In genomic region chr3:144614277-144614676, GRCm38 (mm10) we compare ENCODE assay signal across 27 mouse cellular contexts. TPM values are rescaled to one million over a fixed set of nuclear protein-coding genes. Genes with fewer than 3 reads are reported as not detected.
A peak's percentile ranks its signal among the peaks of the same experiment; 100 is the strongest.
DNase-seq lines count a peak whose midpoint lies in the region; ATAC-seq and TF ChIP-seq lines count a peak whose summit lies in the region.
"Had no signal": no experiment of that assay in that cellular context is flagged by ENCODE, and none has a peak within 500 bp of the region (broad histone marks: within the 10 kb centered on the region; RNA-seq: fewer than 3 reads in every experiment).

No protein-coding gene starts in this region.

- H3K27ac ChIP-seq in intestine, embryonic 14.5 days (ENCODE audit: low read depth): 0 out of 2 replicates have a peak overlapping the region, but pooled peaks have one; percentile 13
- H3K27ac ChIP-seq in intestine, embryonic 15.5 days: no peak overlapping the region
- H3K27ac ChIP-seq in kidney, embryonic 16.5 days (ENCODE audit: low read length): peak overlapping the region; percentile 59
- 0 out of 2 replicates have a peak overlapping the region, but pooled peaks have one; percentile 16 for H3K27ac ChIP-seq in limb, embryonic 14.5 days (replicated peaks; ENCODE audit: low read depth, low read length)
- no peak overlapping the region for H3K27ac ChIP-seq in limb, embryonic 10.5 days
- H3K27ac ChIP-seq in neural tube, embryonic 13.5 days (replicated peaks): 0 out of 2 replicates have a peak overlapping the region, but pooled peaks have one; percentile 1
- no peak overlapping the region for H3K27ac ChIP-seq in neural tube, embryonic 15.5 days (replicated peaks)
- H3K27ac ChIP-seq: forebrain, embryonic 10.5 days; forebrain, embryonic 13.5 days; heart, embryonic 15.5 days; hindbrain, embryonic 10.5 days; hindbrain, embryonic 13.5 days had no signal

- 40% methylated on average over 6 of the region's 6 CpGs for WGBS in intestine, embryonic 14.5 days
- 41% methylated on average over 6 of the region's 6 CpGs for WGBS in intestine, embryonic 15.5 days
- WGBS in kidney, embryonic 16.5 days: 23% methylated on average over 6 of the region's 6 CpGs
- 41% methylated on average over 6 of the region's 6 CpGs for WGBS in limb, embryonic 14.5 days
- 58% methylated on average over 6 of the region's 6 CpGs for WGBS in limb, embryonic 10.5 days
- 76% methylated on average over 6 of the region's 6 CpGs for WGBS in neural tube, embryonic 13.5 days
- WGBS in neural tube, embryonic 15.5 days: 65% methylated on average over 6 of the region's 6 CpGs

- no peak for DNase-seq in intestine, embryonic 14.5 days (ENCODE audit: low spot score)
- no peak for DNase-seq in kidney, adult 9 months
- no peak for DNase-seq in limb, embryonic 14.5 days (ENCODE audit: low spot score)
- DNase-seq in limb, embryonic 10.5 days (ENCODE audit: low spot score): no peak
- DNase-seq: adrenal gland, postnatal 10 days; B cell, adult 2 months; cerebellum, adult 18-20 months; cerebellum, adult 9-10 months; cerebellum, postnatal 14 days; gastrocnemius, postnatal 14 days; heart, adult 18-20 months; heart, postnatal 10 days; heart, postnatal 36 days had no signal

- no peaks in the 10 kb centered on the region for H3K27me3 ChIP-seq in intestine, embryonic 14.5 days (replicated peaks; ENCODE audit: control insufficient read depth, insufficient read depth, low read length)
- H3K27me3 ChIP-seq in intestine, embryonic 15.5 days (replicated peaks): no peaks in the 10 kb centered on the region
- H3K27me3 ChIP-seq in kidney, embryonic 16.5 days (ENCODE audit: insufficient read depth, low read length): no peaks in the 10 kb centered on the region
- H3K27me3 ChIP-seq in limb, embryonic 14.5 days (ENCODE audit: control insufficient read depth, insufficient read depth, low read length): no peaks in the 10 kb centered on the region
- no peaks in the 10 kb centered on the region for H3K27me3 ChIP-seq in limb, embryonic 10.5 days (ENCODE audit: low read depth, poor library complexity, severe bottlenecking)
- no peaks in the 10 kb centered on the region for H3K27me3 ChIP-seq in neural tube, embryonic 13.5 days
- no peaks in the 10 kb centered on the region for H3K27me3 ChIP-seq in neural tube, embryonic 15.5 days (replicated peaks)
- H3K27me3 ChIP-seq: CH12.LX; forebrain, embryonic 13.5 days; heart, embryonic 12.5 days; heart, embryonic 15.5 days; hindbrain, embryonic 13.5 days; Patski had no signal

- H3K4me1 ChIP-seq in intestine, embryonic 14.5 days (replicated peaks; ENCODE audit: control insufficient read depth, insufficient read depth, low read length): peaks cover 40% of the 10 kb centered on the region
- H3K4me1 ChIP-seq in intestine, embryonic 15.5 days (replicated peaks): peaks cover 37% of the 10 kb centered on the region
- peaks cover 53% of the 10 kb centered on the region for H3K4me1 ChIP-seq in kidney, embryonic 16.5 days (ENCODE audit: insufficient read depth, low read length)
- peaks cover 29% of the 10 kb centered on the region for H3K4me1 ChIP-seq in limb, embryonic 14.5 days (ENCODE audit: control insufficient read depth, insufficient read depth, low read length)
- peaks cover 41% of the 10 kb centered on the region for H3K4me1 ChIP-seq in limb, embryonic 10.5 days
- peaks cover 45% of the 10 kb centered on the region for H3K4me1 ChIP-seq in neural tube, embryonic 13.5 days (replicated peaks)
- H3K4me1 ChIP-seq in neural tube, embryonic 15.5 days: peaks cover 41% of the 10 kb centered on the region

- no peak overlapping the region for H3K4me3 ChIP-seq in intestine, embryonic 14.5 days (ENCODE audit: low read depth, low read length)
- H3K4me3 ChIP-seq in intestine, embryonic 15.5 days (replicated peaks): no peak overlapping the region
- H3K4me3 ChIP-seq in kidney, embryonic 16.5 days (ENCODE audit: low read length): no peak overlapping the region
- H3K4me3 ChIP-seq in limb, embryonic 14.5 days (replicated peaks; ENCODE audit: low read length): no peak overlapping the region
- no peak overlapping the region for H3K4me3 ChIP-seq in limb, embryonic 10.5 days
- no peak overlapping the region for H3K4me3 ChIP-seq in neural tube, embryonic 13.5 days
- H3K4me3 ChIP-seq in neural tube, embryonic 15.5 days (replicated peaks): no peak overlapping the region
- H3K4me3 ChIP-seq: forebrain, embryonic 10.5 days; forebrain, embryonic 13.5 days; heart, embryonic 12.5 days; heart, embryonic 15.5 days; hindbrain, embryonic 10.5 days; hindbrain, embryonic 13.5 days had no signal

- H3K9me3 ChIP-seq in intestine, embryonic 14.5 days (ENCODE audit: control insufficient read depth, low read length): no peaks in the 10 kb centered on the region; the same call in 1 of the 2 replicates
- H3K9me3 ChIP-seq in intestine, embryonic 15.5 days: no peaks in the 10 kb centered on the region
- peaks cover 6% of the 10 kb centered on the region for H3K9me3 ChIP-seq in kidney, embryonic 16.5 days (ENCODE audit: low read length)
- no peaks in the 10 kb centered on the region for H3K9me3 ChIP-seq in limb, embryonic 14.5 days (ENCODE audit: control insufficient read depth, low read length)
- H3K9me3 ChIP-seq in limb, embryonic 10.5 days (replicated peaks): no peaks in the 10 kb centered on the region
- no peaks in the 10 kb centered on the region for H3K9me3 ChIP-seq in neural tube, embryonic 13.5 days
- H3K9me3 ChIP-seq in neural tube, embryonic 15.5 days (replicated peaks): no peaks in the 10 kb centered on the region
- H3K9me3 ChIP-seq: heart, embryonic 15.5 days; hindbrain, embryonic 13.5 days had no signal

- no peak overlapping the region for H3K9ac ChIP-seq in intestine, embryonic 14.5 days (ENCODE audit: low read length)
- H3K9ac ChIP-seq in intestine, embryonic 15.5 days: no peak overlapping the region
- no peak overlapping the region for H3K9ac ChIP-seq in kidney, embryonic 16.5 days (replicated peaks; ENCODE audit: low read length)
- H3K9ac ChIP-seq in limb, embryonic 14.5 days (ENCODE audit: low read depth, low read length, severe bottlenecking): no peak overlapping the region
- H3K9ac ChIP-seq in neural tube, embryonic 13.5 days: no peak overlapping the region
- no peak overlapping the region for H3K9ac ChIP-seq in neural tube, embryonic 15.5 days (replicated peaks)
- H3K9ac ChIP-seq: forebrain, embryonic 13.5 days; heart, embryonic 12.5 days; heart, embryonic 15.5 days; hindbrain, embryonic 13.5 days had no signal

- ATAC-seq in intestine, embryonic 14.5 days (replicated peaks; ENCODE audit: low FRiP score, low TSS enrichment, low read depth): no peak
- ATAC-seq in intestine, embryonic 15.5 days: no peak
- peak; percentile 50 for ATAC-seq in kidney, embryonic 16.5 days (ENCODE audit: low FRiP score, low TSS enrichment)
- no peak for ATAC-seq in limb, embryonic 14.5 days (ENCODE audit: low FRiP score, low read depth)
- ATAC-seq in neural tube, embryonic 13.5 days (ENCODE audit: low read depth): no peak
- ATAC-seq in neural tube, embryonic 15.5 days (ENCODE audit: low FRiP score): no peak
- ATAC-seq: forebrain, embryonic 13.5 days; forebrain, embryonic 16.5 days; Patski had no signal

- H3K36me3 ChIP-seq in intestine, embryonic 14.5 days (ENCODE audit: control insufficient read depth, insufficient read depth, low read length): no peaks in the 10 kb centered on the region
- H3K36me3 ChIP-seq in intestine, embryonic 15.5 days: no peaks in the 10 kb centered on the region
- H3K36me3 ChIP-seq in kidney, embryonic 16.5 days (ENCODE audit: insufficient read depth, low read length): no peaks in the 10 kb centered on the region
- H3K36me3 ChIP-seq in limb, embryonic 14.5 days (ENCODE audit: control insufficient read depth, insufficient read depth, low read length): no peaks in the 10 kb centered on the region
- no peaks in the 10 kb centered on the region for H3K36me3 ChIP-seq in limb, embryonic 10.5 days
- no peaks in the 10 kb centered on the region for H3K36me3 ChIP-seq in neural tube, embryonic 13.5 days
- no peaks in the 10 kb centered on the region for H3K36me3 ChIP-seq in neural tube, embryonic 15.5 days
- H3K36me3 ChIP-seq: forebrain, embryonic 10.5 days; G1E; heart, embryonic 12.5 days; heart, embryonic 15.5 days; hindbrain, embryonic 10.5 days; hindbrain, embryonic 13.5 days had no signal

- H3K4me2 ChIP-seq in intestine, embryonic 14.5 days (ENCODE audit: low read length): no peak overlapping the region
- H3K4me2 ChIP-seq in intestine, embryonic 15.5 days (replicated peaks): no peak overlapping the region
- H3K4me2 ChIP-seq in kidney, embryonic 16.5 days (replicated peaks; ENCODE audit: low read depth, low read length): no peak overlapping the region
- no peak overlapping the region for H3K4me2 ChIP-seq in limb, embryonic 14.5 days (replicated peaks; ENCODE audit: low read depth, low read length, severe bottlenecking)
- no peak overlapping the region for H3K4me2 ChIP-seq in neural tube, embryonic 13.5 days
- H3K4me2 ChIP-seq in neural tube, embryonic 15.5 days: no peak overlapping the region
- H3K4me2 ChIP-seq: forebrain, embryonic 13.5 days; heart, embryonic 12.5 days; heart, embryonic 15.5 days; hindbrain, embryonic 13.5 days had no signal

- no peak for TF ChIP-seq POLR2A in limb, embryonic 14.5 days (IDR thresholded peaks at IDR 0.05; ENCODE audit: borderline replicate concordance, extremely low read depth, insufficient read depth, insufficient read length)

RNA-seq across cellular contexts. Expression of gene Selenof, which starts 44.2 kb away (rescaled TPM):
- 448 and 458 TPM in 2 replicates for polyA plus RNA-seq in intestine, embryonic 14.5 days (2014; fragmentation: Nextera tagmentation; extraction: Ambion mirVana)
- 618 and 622 TPM in 2 replicates for polyA plus RNA-seq in intestine, embryonic 15.5 days (2015; fragmentation: Nextera tagmentation; extraction: Ambion mirVana)
- polyA plus RNA-seq in kidney, embryonic 16.5 days (2015; fragmentation: Nextera tagmentation; extraction: Ambion mirVana): 645 and 709 TPM in 2 replicates
- polyA plus RNA-seq in limb, embryonic 14.5 days (2012; rRNA removed): 354 and 424 TPM in 2 replicates
- 532 and 555 TPM in 2 replicates for polyA plus RNA-seq in limb, embryonic 14.5 days (2014; fragmentation: Nextera tagmentation; extraction: Ambion mirVana)
- polyA plus RNA-seq in limb, embryonic 10.5 days (2016; fragmentation: Nextera tagmentation; extraction: Ambion mirVana): 461 and 480 TPM in 2 replicates
- polyA plus RNA-seq in neural tube, embryonic 13.5 days (2015; fragmentation: Nextera tagmentation; extraction: Ambion mirVana): 595 and 628 TPM in 2 replicates
- polyA plus RNA-seq in neural tube, embryonic 15.5 days (2015; fragmentation: Nextera tagmentation; extraction: Ambion mirVana): 598 and 611 TPM in 2 replicates

RNA-seq across cellular contexts. Expression of gene Hs2st1, which starts 44.3 kb away (rescaled TPM):
- 13.7 and 14.3 TPM in 2 replicates for polyA plus RNA-seq in intestine, embryonic 14.5 days (2014; fragmentation: Nextera tagmentation; extraction: Ambion mirVana)
- 9.4 and 10.3 TPM in 2 replicates for polyA plus RNA-seq in intestine, embryonic 15.5 days (2015; fragmentation: Nextera tagmentation; extraction: Ambion mirVana)
- 10.2 and 11.3 TPM in 2 replicates for polyA plus RNA-seq in kidney, embryonic 16.5 days (2015; fragmentation: Nextera tagmentation; extraction: Ambion mirVana)
- polyA plus RNA-seq in limb, embryonic 14.5 days (2012; rRNA removed): 20.2 and 20.6 TPM in 2 replicates
- polyA plus RNA-seq in limb, embryonic 14.5 days (2014; fragmentation: Nextera tagmentation; extraction: Ambion mirVana): 15.8 and 17.9 TPM in 2 replicates
- polyA plus RNA-seq in limb, embryonic 10.5 days (2016; fragmentation: Nextera tagmentation; extraction: Ambion mirVana): 11.4 and 13.0 TPM in 2 replicates
- 15.6 and 17.9 TPM in 2 replicates for polyA plus RNA-seq in neural tube, embryonic 13.5 days (2015; fragmentation: Nextera tagmentation; extraction: Ambion mirVana)
- 13.6 and 14.4 TPM in 2 replicates for polyA plus RNA-seq in neural tube, embryonic 15.5 days (2015; fragmentation: Nextera tagmentation; extraction: Ambion mirVana)

Comparison
In these comparisons a context has a peak if more than half of its experiments do, and no peak if none do; other contexts are left out.
1. H3K27ac ChIP-seq: peak in intestine, embryonic 14.5 days (single experiment), kidney, embryonic 16.5 days (single experiment), limb, embryonic 14.5 days (single experiment) and neural tube, embryonic 13.5 days (single experiment); none in intestine, embryonic 15.5 days (single experiment), limb, embryonic 10.5 days (single experiment) and neural tube, embryonic 15.5 days (single experiment).